Mouse (Mus musculus) cerebellum, adult 2 months (tissue): Measurements from ENCODE around the gene BC017158.

ENCODE experiments used
- CTCF ChIP-seq: fragments of 200-500 bp; IDR thresholded peaks from 2 replicates; pipeline ENCODE4 v1.5.1; 2011; ENCODE audit warnings: low read depth, mild to moderate bottlenecking, control low read depth, low read length, moderate library complexity, borderline replicate concordance; ENCODE audit not compliant: insufficient read depth
- POLR2A ChIP-seq: fragments of 200-500 bp; IDR thresholded peaks from 2 replicates; pipeline ENCODE4 v1.6.1; 2011; ENCODE audit warnings: low read length, control low read depth, borderline replicate concordance; ENCODE audit not compliant: insufficient read depth

DNA sequence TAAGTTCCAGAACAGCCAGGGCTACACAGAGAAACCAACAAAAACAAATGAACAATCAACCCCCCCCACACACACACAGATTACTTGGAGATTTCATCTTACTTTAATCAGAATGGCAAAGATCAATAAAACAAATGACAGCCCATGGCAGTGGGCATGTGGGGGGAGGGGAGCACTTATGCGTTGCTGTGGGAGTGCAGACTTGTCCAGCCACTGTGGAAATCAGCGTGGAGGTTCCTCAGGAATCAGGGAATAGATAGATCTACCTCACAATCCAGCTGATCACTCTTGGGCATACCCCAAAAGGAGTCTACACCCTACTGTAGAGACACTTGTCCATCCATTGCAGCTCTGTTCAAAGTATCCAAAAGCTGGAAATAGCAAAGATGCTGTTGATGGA lies 43.0 kb downstream of the BC017158 start:
- TF ChIP-seq POLR2A: no peak
- no peak for TF ChIP-seq CTCF
